Mouse (Mus musculus): ENCODE results near the gene Gm11146. TPM values are rescaled to one million over a fixed set of nuclear protein-coding genes. Genes with fewer than 3 reads are reported as not detected.

Gm11146 gene
- not detected in 2 replicates for polyA plus RNA-seq (2016; fragmentation: Nextera tagmentation; extraction: Ambion mirVana)

DNA sequence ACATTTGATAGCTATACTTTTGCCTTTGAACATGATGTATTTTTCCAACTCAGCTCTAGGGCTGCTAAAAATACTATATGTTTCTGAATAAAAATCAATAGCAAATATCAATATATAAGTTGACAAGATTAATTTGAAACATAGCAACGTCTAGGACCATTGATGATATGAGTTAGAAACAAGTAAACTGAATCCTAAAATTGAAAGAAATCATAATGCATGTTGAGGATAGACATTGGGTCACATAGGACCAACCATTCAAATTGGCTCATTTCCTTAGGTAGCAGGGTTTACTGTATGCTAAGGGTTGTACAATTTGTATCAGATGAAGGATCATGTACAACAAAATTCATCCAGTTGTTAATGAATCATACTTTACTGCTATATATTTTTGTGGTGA, at the start of gene Gm11146:
Gene Gm11146 (minus strand): TSS at position 101 of the 400 bp plus-strand sequence.
- ATAC-seq (ENCODE audit: insufficient number of reproducible peaks, insufficient read depth, low FRiP score, low TSS enrichment, low read depth): no peak
- H3K9me3 ChIP-seq: no peaks in the 10 kb centered on the region

DNA sequence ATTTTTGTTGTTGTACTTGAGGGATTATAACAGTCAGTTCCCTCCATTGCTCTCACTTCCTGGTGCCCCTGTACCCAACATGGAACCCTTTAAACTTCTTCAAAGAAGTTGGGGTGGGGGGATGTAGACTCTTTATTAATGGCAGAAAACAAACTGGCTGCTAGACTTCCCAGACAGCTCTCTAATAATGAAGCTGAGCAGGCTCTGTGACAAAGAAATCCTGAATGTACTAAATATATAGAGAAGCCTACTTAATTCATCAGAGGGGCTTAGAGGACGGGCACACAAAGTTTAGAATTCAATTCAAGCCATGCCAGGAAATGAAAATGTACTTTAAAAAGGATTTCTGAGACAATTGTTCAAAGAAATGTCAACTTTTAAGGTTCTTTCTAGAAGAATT, 48.7 kb upstream of the Gm11146 start:
- no peaks in the 10 kb centered on the region for H3K36me3 ChIP-seq
- H3K4me1 ChIP-seq (replicated peaks): peaks cover 4% of the 10 kb centered on the region; the same call in 1 of the 2 replicates
- H3K9ac ChIP-seq (replicated peaks): no peak overlapping the region
- no peak overlapping the region for H3K27ac ChIP-seq
- no peak overlapping the region for H3K4me3 ChIP-seq (replicated peaks)
- no peak overlapping the region for H3K4me2 ChIP-seq
- whole genome bisulfite sequencing: 52% methylated on average over 1 of the region's 1 CpGs
- no peak for ATAC-seq (ENCODE audit: insufficient number of reproducible peaks, insufficient read depth, low FRiP score, low TSS enrichment, low read depth)
- H3K9me3 ChIP-seq: no peaks in the 10 kb centered on the region
- H3K27me3 ChIP-seq: no peaks in the 10 kb centered on the region

More for the DNA sequence above, at the start of gene Gm11146:
- Histone ChIP-seq H3K4me3 (replicated peaks) (no peak within 1 kb of the TSS), H3K27ac (no peak within 1 kb of the TSS), H3K4me2 (no peak within 1 kb of the TSS), H3K4me1 (replicated peaks) (no peaks in the 10 kb centered on the region), H3K36me3 (no peaks in the 10 kb centered on the region), H3K9ac (replicated peaks) (no peak within 1 kb of the TSS), H3K27me3 (no peaks in the 10 kb centered on the region)
- 79% methylated on average over 1 of the region's 1 CpGs for WGBS

DNA sequence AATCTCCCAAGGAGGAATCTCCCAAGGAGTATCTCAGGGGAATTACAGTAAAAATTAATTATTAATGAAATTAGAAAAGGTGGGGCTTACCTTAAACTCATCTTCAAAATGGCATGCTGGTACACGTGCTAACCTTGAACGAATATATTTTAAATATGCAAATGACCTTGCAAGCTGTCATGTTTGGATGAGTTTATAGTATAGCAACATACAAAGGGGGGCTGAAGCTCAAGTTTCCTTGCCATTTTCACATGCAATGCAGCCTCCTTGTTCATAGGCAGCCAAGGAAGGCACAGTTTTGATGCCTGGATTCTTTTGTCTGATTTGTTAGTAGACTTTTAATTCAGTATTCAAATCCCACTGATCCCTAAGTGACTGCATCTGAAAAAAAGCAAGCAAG, 47.1 kb upstream of the Gm11146 start:
- WGBS: 79% methylated on average over 2 of the region's 2 CpGs
- H3K36me3 ChIP-seq: no peaks in the 10 kb centered on the region
- no peak for ATAC-seq (ENCODE audit: insufficient number of reproducible peaks, insufficient read depth, low FRiP score, low TSS enrichment, low read depth)
- H3K9me3 ChIP-seq: no peaks in the 10 kb centered on the region
- H3K27me3 ChIP-seq: no peaks in the 10 kb centered on the region
- no peak overlapping the region for H3K27ac ChIP-seq
- no peak overlapping the region for H3K4me2 ChIP-seq
- H3K4me1 ChIP-seq (replicated peaks): peaks cover 11% of the 10 kb centered on the region
- no peak overlapping the region for H3K9ac ChIP-seq (replicated peaks)
- no peak overlapping the region for H3K4me3 ChIP-seq (replicated peaks)

DNA sequence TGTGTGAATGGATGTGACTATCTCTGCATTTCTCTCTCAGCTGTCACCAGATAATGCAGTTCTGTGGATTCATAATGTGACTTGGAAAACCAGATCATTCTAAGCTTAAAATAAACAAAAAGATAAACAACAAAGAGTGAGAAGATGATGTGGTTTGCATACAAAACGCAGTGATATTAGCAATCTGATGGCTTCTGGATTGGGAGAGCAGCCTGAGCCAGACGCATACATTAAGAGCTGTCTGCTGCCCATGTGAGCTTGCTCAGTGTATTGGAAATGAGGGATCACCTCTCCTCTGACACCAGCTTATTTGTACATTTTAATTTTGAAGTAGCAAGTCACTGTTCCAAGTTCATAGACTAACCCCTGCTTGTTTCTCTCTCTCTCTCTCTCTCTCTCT, 46.3 kb upstream of the Gm11146 start:
- no peak overlapping the region for H3K27ac ChIP-seq

DNA sequence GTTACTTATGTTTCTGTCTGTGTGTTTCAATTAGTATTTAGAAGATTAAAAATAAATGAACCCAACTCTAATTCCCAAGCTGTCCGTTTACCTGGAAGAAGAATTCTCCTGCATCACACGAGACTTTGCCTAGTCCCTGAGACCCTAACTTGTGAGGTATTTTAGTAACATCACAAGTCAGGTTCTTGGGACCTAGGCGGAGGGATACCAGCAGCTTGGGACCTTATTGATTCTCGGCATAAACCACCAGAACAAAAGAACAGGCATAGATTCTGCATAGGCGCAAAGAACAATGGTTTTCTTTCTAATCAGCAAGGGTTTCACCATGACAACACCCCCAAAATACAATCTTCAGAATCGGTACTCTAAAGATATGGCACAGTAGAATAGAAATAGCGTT, 44.3 kb upstream of the Gm11146 start:
- no peak overlapping the region for H3K4me2 ChIP-seq
- no peak overlapping the region for H3K4me3 ChIP-seq (replicated peaks)
- WGBS: 81% methylated on average over 7 of the region's 7 CpGs
- no peak for ATAC-seq (ENCODE audit: insufficient number of reproducible peaks, insufficient read depth, low FRiP score, low TSS enrichment, low read depth)
- H3K27ac ChIP-seq: no peak overlapping the region
- H3K9me3 ChIP-seq: no peaks in the 10 kb centered on the region
- H3K9ac ChIP-seq (replicated peaks): no peak overlapping the region
- H3K4me1 ChIP-seq (replicated peaks): peaks cover 14% of the 10 kb centered on the region
- H3K36me3 ChIP-seq: no peaks in the 10 kb centered on the region
- no peaks in the 10 kb centered on the region for H3K27me3 ChIP-seq

More for the DNA sequence above, 46.3 kb upstream of the Gm11146 start:
- Histone ChIP-seq H3K9ac (replicated peaks) (no peak overlapping the region), H3K4me1 (replicated peaks) (peaks cover 11% of the 10 kb centered on the region), H3K36me3 (no peaks in the 10 kb centered on the region), H3K9me3 (no peaks in the 10 kb centered on the region), H3K4me3 (replicated peaks) (no peak overlapping the region), H3K4me2 (no peak overlapping the region), H3K27me3 (no peaks in the 10 kb centered on the region)
- 60% methylated on average over 2 of the region's 2 CpGs for WGBS
- ATAC-seq (ENCODE audit: insufficient number of reproducible peaks, insufficient read depth, low FRiP score, low TSS enrichment, low read depth): no peak

DNA sequence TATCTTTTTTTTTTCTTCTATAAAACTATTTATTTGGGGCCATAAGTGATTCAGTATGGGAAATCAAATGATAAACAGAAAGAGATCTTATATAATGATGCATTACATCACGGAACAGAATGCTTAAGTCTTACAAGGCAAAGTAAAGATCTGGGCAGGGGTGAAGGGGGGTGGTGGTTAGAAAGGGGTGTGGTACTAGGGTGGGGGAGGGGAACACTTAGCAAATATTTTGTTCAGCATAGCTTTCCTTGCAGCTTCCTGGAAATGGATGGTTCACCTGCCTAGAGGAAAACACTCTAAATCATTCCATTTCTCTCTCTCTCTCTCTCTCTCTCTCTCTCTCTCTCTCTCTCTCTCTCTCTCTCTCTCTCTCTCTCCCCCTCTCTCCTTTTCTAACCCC, 43.1 kb upstream of the Gm11146 start:
- no peak for ATAC-seq (ENCODE audit: insufficient number of reproducible peaks, insufficient read depth, low FRiP score, low TSS enrichment, low read depth)
- Histone ChIP-seq H3K36me3 (no peaks in the 10 kb centered on the region), H3K27ac (peak overlapping the region; percentile 45; the same call in 1 of the 2 replicates), H3K9ac (replicated peaks) (no peak overlapping the region), H3K4me1 (replicated peaks) (peaks cover 14% of the 10 kb centered on the region), H3K9me3 (no peaks in the 10 kb centered on the region), H3K27me3 (no peaks in the 10 kb centered on the region), H3K4me2 (peak overlapping the region; percentile 24), H3K4me3 (replicated peaks) (no peak overlapping the region)
- WGBS: 19% methylated on average over 1 of the region's 1 CpGs

DNA sequence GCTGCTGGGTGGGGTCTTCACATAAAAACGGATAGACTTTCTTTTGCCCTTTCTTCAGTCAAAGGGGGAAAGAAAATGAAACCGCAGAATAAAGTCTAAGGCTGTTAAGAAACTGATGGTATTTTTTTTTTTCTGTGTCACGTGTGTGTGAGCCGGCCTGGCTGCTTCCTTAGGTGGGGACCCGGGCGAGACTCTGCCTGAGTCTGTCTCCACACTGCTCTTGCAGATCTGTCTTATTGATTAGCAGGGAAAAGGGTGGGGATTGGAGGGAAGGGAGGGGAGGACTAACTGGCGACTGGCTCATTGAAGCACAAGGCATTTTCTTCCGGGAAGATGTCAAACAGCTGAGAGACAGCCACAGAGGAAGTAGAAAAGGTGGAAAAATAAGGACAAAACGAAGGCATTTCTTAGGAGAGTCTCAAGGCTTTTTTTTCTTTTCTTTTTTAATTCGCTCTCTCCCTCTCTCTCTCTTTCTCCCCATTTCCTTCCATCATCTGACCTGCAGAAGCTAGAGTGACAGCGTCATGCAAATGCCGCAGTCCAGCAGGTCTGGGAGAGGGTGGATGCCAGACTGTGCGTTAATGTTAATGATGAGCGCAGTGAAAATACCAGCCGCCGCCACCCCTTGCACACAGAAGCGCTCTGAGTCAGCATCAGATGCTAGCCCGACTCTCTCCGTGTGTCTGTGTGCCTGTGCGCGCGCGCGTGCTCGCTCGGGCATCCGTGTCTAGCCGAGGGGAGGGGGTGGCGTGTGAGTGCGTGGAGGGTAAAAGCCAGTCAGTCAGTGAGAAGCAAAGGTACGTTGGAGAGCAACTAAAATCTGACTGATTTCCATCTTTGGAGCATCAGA, 42.2 kb upstream of the Gm11146 start:
- Histone ChIP-seq H3K27me3 (no peaks in the 10 kb centered on the region), H3K9ac (replicated peaks) (peak overlapping the region; percentile 68), H3K36me3 (no peaks in the 10 kb centered on the region), H3K9me3 (no peaks in the 10 kb centered on the region), H3K4me1 (replicated peaks) (peaks cover 14% of the 10 kb centered on the region), H3K4me3 (replicated peaks) (peak overlapping the region; percentile 52), H3K27ac (peak overlapping the region; percentile 75), H3K4me2 (peak overlapping the region; percentile 81)
- ATAC-seq (ENCODE audit: insufficient number of reproducible peaks, insufficient read depth, low FRiP score, low TSS enrichment, low read depth): peak; percentile 81
- WGBS: 5% methylated on average over 31 of the region's 31 CpGs

DNA sequence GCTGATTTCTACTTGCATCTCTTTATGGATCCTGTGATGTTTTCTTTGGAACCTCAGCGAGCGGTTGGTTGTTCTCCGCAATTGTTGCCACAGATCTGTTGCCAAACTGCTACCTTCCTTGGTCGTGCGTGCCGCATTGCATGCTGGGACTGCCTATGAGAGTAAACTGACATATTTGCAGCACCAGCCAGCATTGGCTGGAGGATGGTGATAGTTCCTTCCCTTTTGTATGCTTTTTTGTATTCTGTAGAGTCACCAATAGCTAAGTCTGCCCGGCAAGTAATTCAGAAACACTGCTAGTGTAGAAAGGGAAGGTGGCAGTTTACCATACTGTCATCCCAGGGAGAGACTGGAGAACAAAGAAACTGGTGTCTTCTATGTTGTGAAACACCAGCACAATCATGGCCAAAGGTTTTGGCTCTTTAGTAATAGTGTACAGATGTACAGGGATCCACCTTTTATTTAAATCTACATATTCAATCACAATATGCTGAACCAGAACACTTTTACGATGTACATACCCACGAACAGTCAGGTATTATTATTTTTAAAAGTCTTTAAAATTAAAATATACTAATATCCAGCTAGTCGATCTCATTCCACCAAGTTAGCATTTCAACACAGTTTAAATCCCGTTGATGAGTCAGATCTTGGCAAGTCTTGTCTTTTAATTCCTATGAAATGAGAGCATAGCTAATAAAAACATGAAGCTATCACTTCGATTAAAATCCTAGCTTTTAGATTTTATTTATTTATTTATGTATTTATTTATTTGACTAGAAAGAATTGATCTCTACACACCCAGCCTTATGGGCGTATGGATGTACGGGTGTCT, 41.4 kb upstream of the Gm11146 start:
- 84% methylated on average over 14 of the region's 14 CpGs for WGBS
- peak overlapping the region; percentile 75; the same call in 1 of the 2 replicates for H3K27ac ChIP-seq
- no peak overlapping the region for H3K9ac ChIP-seq (replicated peaks)
- no peaks in the 10 kb centered on the region for H3K9me3 ChIP-seq
- no peak overlapping the region for H3K4me3 ChIP-seq (replicated peaks)
- H3K4me2 ChIP-seq: peak overlapping the region; percentile 81
- no peaks in the 10 kb centered on the region for H3K36me3 ChIP-seq
- ATAC-seq (ENCODE audit: insufficient number of reproducible peaks, insufficient read depth, low FRiP score, low TSS enrichment, low read depth): no peak
- H3K4me1 ChIP-seq (replicated peaks): peaks cover 14% of the 10 kb centered on the region
- H3K27me3 ChIP-seq: no peaks in the 10 kb centered on the region

DNA sequence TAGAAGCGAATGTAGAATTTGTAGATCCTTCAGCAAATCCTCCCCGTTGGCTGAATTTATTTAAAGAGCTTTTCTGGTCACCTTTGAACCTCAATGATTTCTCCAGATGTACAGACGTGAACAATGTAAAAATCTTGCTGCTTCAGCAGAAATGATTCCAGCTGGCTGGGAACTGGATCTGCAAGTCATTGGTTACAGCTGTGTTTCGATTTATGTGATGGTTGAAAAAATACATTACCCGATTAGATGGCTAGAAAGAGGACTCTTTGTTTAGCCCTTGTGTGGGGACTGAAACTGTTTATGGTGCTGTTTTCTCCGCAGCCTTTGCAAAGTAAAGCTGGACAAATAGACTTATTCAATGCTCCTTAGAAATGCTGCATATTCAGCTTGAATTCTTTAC, 34.6 kb upstream of the Gm11146 start:
- WGBS: 13% methylated on average over 6 of the region's 6 CpGs
- Histone ChIP-seq H3K9me3 (no peaks in the 10 kb centered on the region), H3K27ac (peak overlapping the region; percentile 85), H3K4me2 (peak overlapping the region; percentile 34), H3K9ac (replicated peaks) (no peak overlapping the region), H3K4me1 (replicated peaks) (peaks cover 14% of the 10 kb centered on the region), H3K27me3 (no peaks in the 10 kb centered on the region), H3K36me3 (no peaks in the 10 kb centered on the region), H3K4me3 (replicated peaks) (no peak overlapping the region)
- ATAC-seq (ENCODE audit: insufficient number of reproducible peaks, insufficient read depth, low FRiP score, low TSS enrichment, low read depth): peak; percentile 86

DNA sequence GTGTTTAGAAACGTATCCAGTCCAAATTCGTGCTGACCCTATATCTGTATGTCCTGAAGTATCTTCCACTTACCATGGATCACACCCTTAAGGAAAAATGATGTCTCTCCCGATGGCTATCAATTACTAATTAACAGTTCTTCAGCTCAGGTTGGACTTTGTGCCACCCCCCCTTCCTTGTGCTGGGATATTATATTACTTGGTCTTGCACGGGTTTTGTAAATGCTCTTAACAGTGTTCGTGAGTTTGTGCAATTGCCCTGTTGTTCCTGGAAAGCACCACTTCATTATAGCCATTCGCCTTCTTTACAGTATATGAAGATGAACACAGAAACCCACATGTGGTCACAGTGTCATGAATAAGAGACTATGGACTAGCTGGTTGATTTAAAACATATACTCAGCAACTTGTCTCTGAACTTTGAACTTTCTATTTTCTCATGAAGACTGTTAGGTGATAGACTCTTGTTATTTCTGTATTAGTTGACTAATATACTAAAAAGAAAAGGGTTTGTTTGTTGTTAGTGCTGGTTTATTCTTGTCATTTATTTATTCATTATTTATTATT, 30.5 kb upstream of the Gm11146 start:
- Histone ChIP-seq H3K9me3 (no peaks in the 10 kb centered on the region), H3K4me2 (no peak overlapping the region), H3K36me3 (no peaks in the 10 kb centered on the region), H3K9ac (replicated peaks) (no peak overlapping the region), H3K4me1 (replicated peaks) (peaks cover 20% of the 10 kb centered on the region), H3K4me3 (replicated peaks) (no peak overlapping the region), H3K27me3 (no peaks in the 10 kb centered on the region), H3K27ac (no peak overlapping the region)
- ATAC-seq (ENCODE audit: insufficient number of reproducible peaks, insufficient read depth, low FRiP score, low TSS enrichment, low read depth): no peak
- WGBS: 82% methylated on average over 6 of the region's 6 CpGs

DNA sequence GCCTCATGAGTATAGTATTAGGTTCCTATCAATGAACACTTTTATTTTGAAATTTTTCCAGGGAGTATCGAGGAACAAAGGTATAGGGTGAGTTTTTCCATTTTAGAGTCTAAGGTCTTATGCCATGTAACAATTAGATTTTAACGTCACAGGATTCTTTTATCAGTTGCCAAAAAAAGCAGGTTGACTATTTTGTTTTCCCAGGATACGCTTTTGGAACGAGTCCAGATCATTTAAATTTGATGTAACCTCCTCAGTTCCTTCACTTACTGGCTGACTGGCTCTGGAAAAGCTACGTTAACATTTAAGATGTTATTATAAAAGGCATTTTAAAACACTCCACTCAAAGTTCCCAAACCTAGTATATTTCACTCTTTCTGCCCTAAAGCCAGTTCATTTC, 20.8 kb upstream of the Gm11146 start:
- no peak overlapping the region for H3K9ac ChIP-seq (replicated peaks)
- no peaks in the 10 kb centered on the region for H3K9me3 ChIP-seq
- no peaks in the 10 kb centered on the region for H3K27me3 ChIP-seq
- no peak for ATAC-seq (ENCODE audit: insufficient number of reproducible peaks, insufficient read depth, low FRiP score, low TSS enrichment, low read depth)
- 0 out of 2 replicates have a peak, but pooled peaks cover 5% of the 10 kb centered on the region for H3K4me1 ChIP-seq (replicated peaks)
- no peaks in the 10 kb centered on the region for H3K36me3 ChIP-seq
- H3K4me2 ChIP-seq: no peak overlapping the region
- H3K4me3 ChIP-seq (replicated peaks): no peak overlapping the region
- H3K27ac ChIP-seq: 0 out of 2 replicates have a peak overlapping the region, but pooled peaks have one; percentile 45
- 49% methylated on average over 5 of the region's 5 CpGs for whole genome bisulfite sequencing
